Mouse (Mus musculus) cerebellum, adult 2 months (tissue): ENCODE results near the gene Muc13.

Experiments
- CTCF ChIP-seq: fragments of 200-500 bp; IDR thresholded peaks from 2 replicates; pipeline ENCODE4 v1.5.1; 2011; ENCODE audit warnings: low read depth, mild to moderate bottlenecking, control low read depth, low read length, moderate library complexity, borderline replicate concordance; ENCODE audit not compliant: insufficient read depth
- POLR2A ChIP-seq: fragments of 200-500 bp; IDR thresholded peaks from 2 replicates; pipeline ENCODE4 v1.6.1; 2011; ENCODE audit warnings: low read length, control low read depth, borderline replicate concordance; ENCODE audit not compliant: insufficient read depth

GRCm38 (mm10) chr16:33859380-33859779 is 65.5 kb downstream of the Muc13 start:
- TF ChIP-seq CTCF = no peak
- no peak for TF ChIP-seq POLR2A
